Mouse (Mus musculus): ENCODE data around the gene Galc.

- TF ChIP-seq GATA1 (IDR thresholded peaks at IDR 0.05; ENCODE audit: borderline replicate concordance, low read length) (no peak), FLI1 (IDR thresholded peaks at IDR 0.05; ENCODE audit: low read length) (no peak)
Observed at GRCm38 (mm10) chr12:98208104-98208503, 51.2 kb downstream of the Galc start.

Measured in megakaryocyte, embryonic 14.5 days (primary cell).